Mouse (Mus musculus) kidney, adult 2 months (tissue): Measurements from ENCODE around the gene Fbrsl1. TPM values are rescaled to one million over a fixed set of nuclear protein-coding genes. Genes with fewer than 3 reads are reported as not detected.
A peak's percentile ranks its signal among the peaks of the same experiment; 100 is the strongest.

ENCODE experiments used
- DNase-seq: peaks from one replicate; pipeline ENCODE4 v3.0.0; 2021
- H3K27ac ChIP-seq: fragments of 200-500 bp; 2 replicates; pipeline ENCODE4 v1.5.1; 2012; ENCODE audit warnings: low read depth, low read length, control low read depth, inconsistent platforms; ENCODE audit not compliant: insufficient read depth
- H3K27me3 ChIP-seq: fragments of 200-500 bp; replicated peaks from 2 replicates; pipeline ENCODE4 v1.6.1; 2012; ENCODE audit warnings: mild to moderate bottlenecking, moderate library complexity, low read length, inconsistent platforms; ENCODE audit not compliant: control insufficient read depth, insufficient read depth
- H3K36me3 ChIP-seq: fragments of 200-500 bp; 2 replicates; pipeline ENCODE4 v1.6.1; 2012; ENCODE audit warnings: mild to moderate bottlenecking, moderate library complexity, low read length, inconsistent platforms; ENCODE audit not compliant: control insufficient read depth, insufficient read depth
- H3K4me1 ChIP-seq: fragments of 200-500 bp; 2 replicates; pipeline ENCODE4 v1.6.1; 2011; ENCODE audit warnings: low read length; ENCODE audit not compliant: control insufficient read depth, insufficient read depth
- H3K4me3 ChIP-seq: fragments of 200-500 bp; 2 replicates; pipeline ENCODE4 v1.5.1; 2011; ENCODE audit warnings: mild to moderate bottlenecking, low read depth, low read length, control low read depth; ENCODE audit not compliant: insufficient read depth
- CTCF ChIP-seq: fragments of 200-500 bp; conservative IDR thresholded peaks from 2 replicates; pipeline ENCODE4 v1.5.1; 2011; ENCODE audit warnings: low read depth, mild to moderate bottlenecking, control low read depth, low read length, moderate library complexity, mixed read lengths; ENCODE audit not compliant: insufficient read depth, insufficient read length
- POLR2A ChIP-seq: fragments of 200-500 bp; IDR thresholded peaks from one replicate; pipeline ENCODE4 v1.6.1; 2011; ENCODE audit warnings: low read depth, low read length, control low read depth
- WGBS: fragments of 180-500 bp; shearing (Covaris S2); methylation state at CpG from one replicate; pipeline ENCODE4 v1.1.7; 2018; 5-methylcytosine and 5-hydroxymethylcytosine counted together
- polyA plus RNA-seq: library from polyadenylated mRNA; depleted of rRNA; stranded (reverse); fragments of >200 nt; gene quantifications from 2 replicates; pipeline ENCODE4 v1.2.3, GENCODE M21; 2012

The Fbrsl1 gene
- polyA plus RNA-seq, 1 experiment: 38.2 TPM

- Histone ChIP-seq H3K27me3 (no peaks in the 10 kb centered on the region), H3K36me3 (no peaks in the 10 kb centered on the region), H3K4me1 (no peaks in the 10 kb centered on the region), H3K4me3 (no peak overlapping the region), H3K27ac (no peak overlapping the region)
- TF ChIP-seq CTCF (no peak), POLR2A (no peak)
- WGBS: 84% methylated on average over 6 of the region's 6 CpGs
- DNase-seq: no peak
Observed at GRCm38 (mm10) chr5:110421393-110421792, 26.9 kb downstream of the Fbrsl1 start.

GRCm38 (mm10) chr5:110420950-110421349 is 27.4 kb downstream of the Fbrsl1 start:
- DNase-seq: no peak
- TF ChIP-seq CTCF (no peak), POLR2A (no peak)
- Histone ChIP-seq H3K4me1 (no peaks in the 10 kb centered on the region), H3K4me3 (no peak overlapping the region), H3K27ac (no peak overlapping the region), H3K36me3 (no peaks in the 10 kb centered on the region), H3K27me3 (no peaks in the 10 kb centered on the region)
- WGBS: 33% methylated on average over 1 of the region's 1 CpGs

GRCm38 (mm10) chr5:110420201-110420600 is 28.1 kb downstream of the Fbrsl1 start:
- no peak overlapping the region for H3K4me3 ChIP-seq
- 71% methylated on average over 4 of the region's 4 CpGs for WGBS
- H3K36me3 ChIP-seq: no peaks in the 10 kb centered on the region
- DNase-seq: peak; percentile 29
- H3K27me3 ChIP-seq: no peaks in the 10 kb centered on the region
- TF ChIP-seq POLR2A (no peak), CTCF (no peak)
- H3K27ac ChIP-seq: no peak overlapping the region
- no peaks in the 10 kb centered on the region for H3K4me1 ChIP-seq

- no peak for DNase-seq
- H3K4me1 ChIP-seq: no peaks in the 10 kb centered on the region
- no peak for TF ChIP-seq POLR2A
- no peak for TF ChIP-seq CTCF
- no peaks in the 10 kb centered on the region for H3K36me3 ChIP-seq
- H3K27me3 ChIP-seq: no peaks in the 10 kb centered on the region
- H3K4me3 ChIP-seq: no peak overlapping the region
- 96% methylated on average over 1 of the region's 1 CpGs for WGBS
- H3K27ac ChIP-seq: no peak overlapping the region
Observed at GRCm38 (mm10) chr5:110418523-110418911, 29.8 kb downstream of the Fbrsl1 start.

- no peak overlapping the region for H3K27ac ChIP-seq
- no peak for DNase-seq
- no peaks in the 10 kb centered on the region for H3K4me1 ChIP-seq
- H3K4me3 ChIP-seq: no peak overlapping the region
- WGBS: 65% methylated on average over 14 of the region's 14 CpGs
- no peak for TF ChIP-seq CTCF
- TF ChIP-seq POLR2A: no peak
- H3K27me3 ChIP-seq: no peaks in the 10 kb centered on the region
- no peaks in the 10 kb centered on the region for H3K36me3 ChIP-seq
Observed at GRCm38 (mm10) chr5:110417756-110418522, 30.4 kb downstream of the Fbrsl1 start.

GRCm38 (mm10) chr5:110416825-110417401 is 31.4 kb downstream of the Fbrsl1 start:
- no peaks in the 10 kb centered on the region for H3K4me1 ChIP-seq
- TF ChIP-seq POLR2A: no peak
- no peak for TF ChIP-seq CTCF
- no peak overlapping the region for H3K27ac ChIP-seq
- no peaks in the 10 kb centered on the region for H3K36me3 ChIP-seq
- 43% methylated on average over 7 of the region's 7 CpGs for WGBS
- no peak for DNase-seq
- H3K4me3 ChIP-seq: no peak overlapping the region
- H3K27me3 ChIP-seq: no peaks in the 10 kb centered on the region

GRCm38 (mm10) chr5:110415806-110416700 is 32.2 kb downstream of the Fbrsl1 start:
- no peak for DNase-seq
- Histone ChIP-seq H3K4me1 (no peaks in the 10 kb centered on the region), H3K4me3 (no peak overlapping the region), H3K36me3 (no peaks in the 10 kb centered on the region), H3K27me3 (no peaks in the 10 kb centered on the region), H3K27ac (no peak overlapping the region)
- 74% methylated on average over 13 of the region's 13 CpGs for WGBS
- TF ChIP-seq POLR2A (no peak), CTCF (no peak)
